ENCODE assay signal across 11 mouse cellular contexts in genomic region chr13:23459264-23459846, GRCm38 (mm10). TPM values are rescaled to one million over a fixed set of nuclear protein-coding genes. Genes with fewer than 3 reads are reported as not detected.
DNase-seq lines count a peak whose midpoint lies in the region; ATAC-seq lines count a peak whose summit lies in the region.
"Had no signal": no experiment of that assay in that cellular context is flagged by ENCODE, and none has a peak within 500 bp of the region (broad histone marks: within the 10 kb centered on the region; RNA-seq: fewer than 3 reads in every experiment).

No protein-coding gene starts in this region.

- H3K4me3 ChIP-seq in kidney, embryonic 16.5 days (ENCODE audit: low read length): 0 out of 2 replicates have a peak overlapping the region, but pooled peaks have one; percentile 4
- no peak overlapping the region for H3K4me3 ChIP-seq in kidney, embryonic 14.5 days (ENCODE audit: low read length)
- peak overlapping the region; percentile 39 for H3K4me3 ChIP-seq in liver, embryonic 15.5 days (replicated peaks)

- no peaks in the 10 kb centered on the region for H3K36me3 ChIP-seq in kidney, embryonic 16.5 days (ENCODE audit: insufficient read depth, low read length)
- H3K36me3 ChIP-seq in kidney, embryonic 14.5 days (ENCODE audit: control insufficient read depth, insufficient read depth, low read length): no peaks in the 10 kb centered on the region
- no peaks in the 10 kb centered on the region for H3K36me3 ChIP-seq in liver, embryonic 15.5 days (replicated peaks)

- no peaks in the 10 kb centered on the region for H3K9me3 ChIP-seq in kidney, embryonic 16.5 days (ENCODE audit: low read length)
- no peaks in the 10 kb centered on the region for H3K9me3 ChIP-seq in kidney, embryonic 14.5 days (ENCODE audit: control insufficient read depth, low read length)
- no peaks in the 10 kb centered on the region for H3K9me3 ChIP-seq in liver, embryonic 15.5 days (replicated peaks)

- H3K27me3 ChIP-seq in kidney, embryonic 16.5 days (ENCODE audit: insufficient read depth, low read length): peaks cover 5% of the 10 kb centered on the region; the same call in 1 of the 2 replicates
- H3K27me3 ChIP-seq in kidney, embryonic 14.5 days (ENCODE audit: control insufficient read depth, insufficient read depth, low read length): no peaks in the 10 kb centered on the region
- H3K27me3 ChIP-seq in liver, embryonic 15.5 days: no peaks in the 10 kb centered on the region

- peak; percentile 56 for DNase-seq in ZHBTc4 (ENCODE audit: low read depth, low spot score)
- DNase-seq in embryo, embryonic 9.5 days (ENCODE audit: extremely low spot score): peak; percentile 31
- no peak for DNase-seq in urinary bladder, postnatal 14 days (ENCODE audit: low spot score)
- DNase-seq: cerebellum, adult 2 months; gastrocnemius, postnatal 14 days; lung, adult 18-20 months; thymus, postnatal 14 days had no signal

- no peak for ATAC-seq in kidney, embryonic 16.5 days (ENCODE audit: low FRiP score, low TSS enrichment)
- ATAC-seq in kidney, embryonic 14.5 days (ENCODE audit: low FRiP score, low TSS enrichment): no peak
- ATAC-seq in liver, embryonic 15.5 days (ENCODE audit: insufficient read depth): peak; percentile 91
- no peak for ATAC-seq in CD4-positive, CD25-positive, alpha-beta regulatory T cell, adult 4 months

- H3K27ac ChIP-seq in kidney, embryonic 16.5 days (ENCODE audit: low read length): no peak overlapping the region
- no peak overlapping the region for H3K27ac ChIP-seq in kidney, embryonic 14.5 days (ENCODE audit: low read depth, low read length)
- H3K27ac ChIP-seq in liver, embryonic 15.5 days (replicated peaks): peak overlapping the region; percentile 90

- no peak overlapping the region for H3K9ac ChIP-seq in kidney, embryonic 16.5 days (replicated peaks; ENCODE audit: low read length)
- H3K9ac ChIP-seq in kidney, embryonic 14.5 days (ENCODE audit: low read depth, low read length): no peak overlapping the region
- peak overlapping the region; percentile 49 for H3K9ac ChIP-seq in liver, embryonic 15.5 days

- H3K4me1 ChIP-seq in kidney, embryonic 16.5 days (ENCODE audit: insufficient read depth, low read length): peaks cover 14% of the 10 kb centered on the region
- H3K4me1 ChIP-seq in kidney, embryonic 14.5 days (ENCODE audit: control insufficient read depth, insufficient read depth, low read length): no peaks in the 10 kb centered on the region
- H3K4me1 ChIP-seq in liver, embryonic 15.5 days (replicated peaks): peaks cover 66% of the 10 kb centered on the region

- WGBS in kidney, embryonic 16.5 days: 18% methylated on average over 15 of the region's 15 CpGs
- WGBS in kidney, embryonic 14.5 days: 18% methylated on average over 15 of the region's 15 CpGs
- 5% methylated on average over 15 of the region's 15 CpGs for WGBS in liver, embryonic 15.5 days (ENCODE audit: insufficient replicate concordance)

- peak overlapping the region; percentile 34 for H3K4me2 ChIP-seq in kidney, embryonic 16.5 days (replicated peaks; ENCODE audit: low read depth, low read length)
- no peak overlapping the region; the same call in 1 of the 2 replicates for H3K4me2 ChIP-seq in kidney, embryonic 14.5 days (replicated peaks; ENCODE audit: low read depth, low read length)
- H3K4me2 ChIP-seq in liver, embryonic 15.5 days: peak overlapping the region; percentile 68

RNA-seq across cellular contexts. Expression of gene Btn1a1, which starts 6.3 kb away (rescaled TPM):
- polyA plus RNA-seq in kidney, embryonic 16.5 days (2015; fragmentation: Nextera tagmentation; extraction: Ambion mirVana): 0.08 and 0.11 TPM in 2 replicates
- 0.09 TPM in 2 replicates for polyA plus RNA-seq in kidney, embryonic 14.5 days (2014; fragmentation: Nextera tagmentation; extraction: Ambion mirVana)
- 1.6 and 2.1 TPM in 2 replicates for polyA plus RNA-seq in liver, embryonic 15.5 days (2015; fragmentation: Nextera tagmentation; extraction: Ambion mirVana)
- polyA plus RNA-seq in CD4-positive, CD25-positive, alpha-beta regulatory T cell, adult 4 months (2017; shearing (Covaris generic)): not detected

RNA-seq across cellular contexts. Expression of gene Btn2a2, which starts 29.3 kb away (rescaled TPM):
- polyA plus RNA-seq in kidney, embryonic 16.5 days (2015; fragmentation: Nextera tagmentation; extraction: Ambion mirVana): 0.50 and 0.54 TPM in 2 replicates
- polyA plus RNA-seq in kidney, embryonic 14.5 days (2014; fragmentation: Nextera tagmentation; extraction: Ambion mirVana): 0.31 and 0.87 TPM in 2 replicates
- polyA plus RNA-seq in liver, embryonic 15.5 days (2015; fragmentation: Nextera tagmentation; extraction: Ambion mirVana): not detected in 2 replicates
- polyA plus RNA-seq in CD4-positive, CD25-positive, alpha-beta regulatory T cell, adult 4 months (2017; shearing (Covaris generic)): not detected

RNA-seq across cellular contexts. Expression of gene Abt1, which starts 35.7 kb away (rescaled TPM):
- polyA plus RNA-seq in kidney, embryonic 16.5 days (2015; fragmentation: Nextera tagmentation; extraction: Ambion mirVana): 13.7 and 14.6 TPM in 2 replicates
- polyA plus RNA-seq in kidney, embryonic 14.5 days (2014; fragmentation: Nextera tagmentation; extraction: Ambion mirVana): 12.5 and 13.5 TPM in 2 replicates
- polyA plus RNA-seq in liver, embryonic 15.5 days (2015; fragmentation: Nextera tagmentation; extraction: Ambion mirVana): 5.1 and 5.2 TPM in 2 replicates
- polyA plus RNA-seq in CD4-positive, CD25-positive, alpha-beta regulatory T cell, adult 4 months (2017; shearing (Covaris generic)): 10 to 100 TPM; 12.4 to 14.5 TPM
